Comparison of ENCODE assay signal across 21 mouse cellular contexts in the genomic region with DNA sequence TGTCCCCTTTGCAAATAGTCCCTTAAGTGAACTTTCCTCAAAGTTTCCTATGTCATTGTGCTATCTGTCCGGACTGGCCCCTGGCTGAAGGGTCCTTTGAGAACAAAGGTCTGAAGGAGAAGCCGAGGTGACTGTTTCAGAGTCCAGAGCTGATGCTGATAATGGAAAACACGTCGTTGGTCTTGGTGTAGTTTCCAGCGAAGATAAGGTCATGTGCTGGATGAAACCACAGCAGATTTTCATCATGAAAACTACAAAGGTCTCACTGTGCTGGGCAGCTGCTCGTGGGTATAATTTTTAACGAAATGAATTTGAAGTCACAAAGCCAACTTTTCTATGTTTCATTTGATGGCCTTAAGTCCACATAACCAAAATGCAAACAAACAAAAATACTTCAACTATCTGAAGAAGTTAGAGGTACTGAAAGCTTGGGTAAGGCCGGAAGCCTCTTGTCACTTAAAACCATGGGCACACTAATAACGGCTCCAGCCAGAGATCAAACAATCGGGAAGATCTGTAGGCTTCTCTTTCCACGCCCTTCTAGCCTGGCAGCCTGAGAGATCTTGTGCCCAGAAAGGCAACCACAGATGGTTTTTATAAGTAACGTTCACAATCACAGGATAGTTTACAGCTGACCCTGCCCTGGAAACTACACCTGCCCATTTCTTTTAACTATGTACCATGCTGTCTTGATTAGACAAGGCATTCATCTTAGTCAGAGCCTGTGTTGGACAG. TPM values are rescaled to one million over a fixed set of nuclear protein-coding genes. Genes with fewer than 3 reads are reported as not detected.
"Had no signal": no experiment of that assay in that cellular context is flagged by ENCODE, and none has a peak within 500 bp of the region (broad histone marks: within the 10 kb centered on the region; RNA-seq: fewer than 3 reads in every experiment).

No protein-coding gene starts in this region.

- H3K27ac ChIP-seq: kidney, embryonic 15.5 days; limb, embryonic 13.5 days; liver, embryonic 14.5 days; midbrain, embryonic 15.5 days; neural tube, embryonic 13.5 days had no signal

- H3K4me3 ChIP-seq: kidney, embryonic 15.5 days; limb, embryonic 13.5 days; midbrain, embryonic 15.5 days; neural tube, embryonic 13.5 days had no signal

- H3K36me3 ChIP-seq: kidney, embryonic 15.5 days; limb, embryonic 13.5 days; midbrain, embryonic 15.5 days; neural tube, embryonic 13.5 days had no signal

- H3K4me1 ChIP-seq: kidney, embryonic 15.5 days; midbrain, embryonic 15.5 days; neural tube, embryonic 13.5 days had no signal

- ATAC-seq: midbrain, embryonic 15.5 days had no signal

- DNase-seq: kidney, adult 2 months; kidney, postnatal 14 days; layer of hippocampus, postnatal 36 days; lung, adult 18-20 months; retina, postnatal 1 day; right cerebral cortex, postnatal 14 days; thymus, postnatal 36 days had no signal

- H3K9me3 ChIP-seq: kidney, embryonic 15.5 days; limb, embryonic 13.5 days; midbrain, embryonic 15.5 days had no signal

- H3K27me3 ChIP-seq: kidney, embryonic 15.5 days; limb, embryonic 13.5 days; midbrain, embryonic 15.5 days; neural tube, embryonic 13.5 days had no signal

RNA-seq across cellular contexts. Expression of gene Cma1, which starts 15.0 kb away (rescaled TPM):
- total RNA-seq: left cerebral cortex, postnatal 36 days; liver, adult 2 months had no signal
- polyA plus RNA-seq: liver, adult 2 months; midbrain, embryonic 11.5 days; neural tube, embryonic 13.5 days; small intestine, adult 2 months had no signal

RNA-seq across cellular contexts. Expression of gene Cma2, which starts 21.4 kb away (rescaled TPM):
- total RNA-seq: layer of hippocampus, postnatal 36 days; left cerebral cortex, postnatal 36 days; liver, adult 2 months; monocyte, adult 5-6 weeks had no signal
- polyA plus RNA-seq: kidney, adult 2 months; kidney, embryonic 15.5 days; large intestine, adult 2 months; limb, embryonic 13.5 days; liver, adult 2 months; liver, embryonic 14.5 days; lung, embryonic 16.5 days; midbrain, embryonic 11.5 days; midbrain, embryonic 15.5 days; neural tube, embryonic 13.5 days; stomach, embryonic 16.5 days; thymus, postnatal 0 days had no signal
